Mouse (Mus musculus): Measurements from ENCODE around the gene Hist1h4f.
"Not testable (repeated sequence)": the region's sequence is repeated elsewhere in the genome, so short reads cannot be mapped to it uniquely, and the experiment has no call there.

DNA sequence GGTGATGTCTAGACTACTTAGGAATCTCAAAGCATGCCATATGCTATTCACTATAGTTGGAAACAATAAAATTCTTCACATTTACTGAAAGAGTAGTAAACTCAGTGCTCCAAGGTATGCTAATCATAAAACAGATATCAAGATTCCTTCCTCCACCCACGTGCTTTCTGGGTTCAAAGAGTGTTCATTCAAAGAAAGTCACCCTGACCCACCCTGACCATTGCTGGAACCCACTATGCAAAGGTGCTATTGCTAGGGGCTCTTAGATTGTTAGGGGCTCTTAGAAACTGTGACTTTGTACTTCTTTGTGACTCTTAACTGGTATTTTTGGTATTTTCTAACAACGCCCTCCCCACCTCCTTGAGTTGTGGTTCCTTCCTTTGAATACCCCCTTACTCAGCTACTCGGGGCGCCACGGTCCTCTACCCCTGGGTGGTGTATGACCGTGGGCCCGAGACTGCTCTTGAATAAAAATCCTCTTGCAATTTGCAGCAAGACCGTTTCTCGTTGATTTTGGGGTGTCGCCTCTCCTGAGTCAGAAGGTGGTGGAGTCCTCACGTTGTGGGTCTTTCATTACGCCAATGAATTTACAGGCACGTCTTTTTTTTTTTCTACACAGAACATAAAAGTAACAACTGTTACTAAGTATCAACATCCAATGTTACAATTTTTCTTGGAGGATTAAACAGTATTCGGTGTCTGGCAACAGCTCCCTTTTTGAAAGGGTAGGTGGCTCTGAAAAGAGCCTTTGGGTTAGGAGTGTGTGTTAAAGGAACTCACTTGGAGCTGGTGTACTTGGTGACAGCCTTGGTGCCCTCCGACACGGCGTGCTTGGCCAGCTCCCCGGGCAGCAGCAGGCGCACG, 21.8 kb upstream of the Hist1h4f start:
- not testable (repeated sequence) for TF ChIP-seq MAFK (IDR thresholded peaks at IDR 0.05; ENCODE audit: borderline replicate concordance, low read depth, low read length); CTCF (IDR thresholded peaks at IDR 0.05 in 2 of 3, conservative IDR thresholded peaks at IDR 0.05 in 1 of 3; ENCODE audit: control insufficient read depth in 1 of 3, insufficient read depth in 1 of 3, low read depth in 2 of 3, low read length in 3 of 3, poor library complexity in 1 of 3, severe bottlenecking in 1 of 3); TAL1 (IDR thresholded peaks at IDR 0.05; ENCODE audit: low read length); NRF1 (IDR thresholded peaks at IDR 0.05; ENCODE audit: insufficient read depth, low read depth, low read length, poor library complexity, severe bottlenecking)
- peak; percentile 53 to 56; a peak in 3 of 4 replicates for TF ChIP-seq POLR2A (IDR thresholded peaks at IDR 0.05; ENCODE audit: control insufficient read depth in 1 of 2, insufficient read depth in 1 of 2, low read depth in 1 of 2, low read length in 2 of 2, poor library complexity in 1 of 2)

Measured in MEL (cell line).